Mouse (Mus musculus): ENCODE results near the gene Rexo4. TPM values are rescaled to one million over a fixed set of nuclear protein-coding genes. Genes with fewer than 3 reads are reported as not detected.
A peak's percentile ranks its signal among the peaks of the same experiment; 100 is the strongest.

Gene Rexo4
- polyA plus RNA-seq, 1 experiment from 2014 or later, result 45.2 TPM

DNA sequence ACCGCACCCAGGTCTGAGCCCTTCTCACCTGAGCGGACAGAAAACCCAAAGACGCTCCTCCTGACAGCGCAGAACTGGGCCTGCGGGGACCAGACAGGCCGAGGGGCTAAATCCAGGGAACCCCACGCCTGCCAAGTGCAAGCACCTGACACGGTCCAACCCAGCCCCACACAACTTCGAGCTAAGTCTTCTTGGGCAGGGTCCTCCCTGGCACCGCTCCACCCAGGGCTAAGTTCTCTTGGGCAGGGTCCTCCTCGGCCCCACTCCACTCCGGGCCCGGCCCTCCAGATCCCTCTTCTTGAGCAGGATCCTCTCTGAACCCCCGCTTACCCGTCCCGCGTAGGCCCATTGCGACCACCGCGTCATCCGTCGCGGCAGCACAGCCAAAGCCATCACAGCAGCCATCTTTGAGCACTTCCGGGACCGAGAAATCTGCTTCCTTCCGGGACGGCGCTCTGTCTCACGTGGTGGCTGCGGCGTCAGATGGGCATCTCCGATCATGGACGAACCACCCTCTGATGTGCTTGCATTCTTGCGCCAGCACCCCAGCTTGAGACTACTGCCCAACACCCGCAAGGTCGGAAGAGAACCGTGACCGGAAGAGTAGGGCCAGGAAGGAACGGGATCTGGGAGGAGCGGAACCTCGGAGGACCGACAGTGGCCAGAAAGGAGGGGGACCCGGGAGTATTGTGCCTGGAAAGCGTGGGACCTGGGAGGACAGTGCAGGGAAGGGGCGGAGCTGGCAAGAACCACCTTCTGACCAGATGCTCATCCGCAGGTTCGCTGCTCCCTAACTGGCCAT is 48.1 kb downstream of the Rexo4 start, which contains the start of the genes Surf2 and Surf1:
Gene Surf2, plus strand, starts transcription at position 441 of the 802 bp plus-strand sequence.
Gene Surf1, minus strand, starts transcription at position 604 of the 802 bp plus-strand sequence.
- Histone ChIP-seq H3K27ac (peak within 1 kb of the TSS; percentile 78), H3K4me1 (peaks cover 47% of the 10 kb centered on the region), H3K9ac (peak within 1 kb of the TSS; percentile 70), H3K27me3 (no peaks in the 10 kb centered on the region), H3K4me2 (peak within 1 kb of the TSS; percentile 95), H3K4me3 (peak within 1 kb of the TSS; percentile 68), H3K9me3 (no peaks in the 10 kb centered on the region), H3K36me3 (peaks cover 67% of the 10 kb centered on the region)
- ATAC-seq (ENCODE audit: insufficient number of reproducible peaks, low FRiP score, low TSS enrichment, low read depth), result peak; percentile 40
- WGBS, result 2% methylated on average over 47 of the region's 47 CpGs

DNA sequence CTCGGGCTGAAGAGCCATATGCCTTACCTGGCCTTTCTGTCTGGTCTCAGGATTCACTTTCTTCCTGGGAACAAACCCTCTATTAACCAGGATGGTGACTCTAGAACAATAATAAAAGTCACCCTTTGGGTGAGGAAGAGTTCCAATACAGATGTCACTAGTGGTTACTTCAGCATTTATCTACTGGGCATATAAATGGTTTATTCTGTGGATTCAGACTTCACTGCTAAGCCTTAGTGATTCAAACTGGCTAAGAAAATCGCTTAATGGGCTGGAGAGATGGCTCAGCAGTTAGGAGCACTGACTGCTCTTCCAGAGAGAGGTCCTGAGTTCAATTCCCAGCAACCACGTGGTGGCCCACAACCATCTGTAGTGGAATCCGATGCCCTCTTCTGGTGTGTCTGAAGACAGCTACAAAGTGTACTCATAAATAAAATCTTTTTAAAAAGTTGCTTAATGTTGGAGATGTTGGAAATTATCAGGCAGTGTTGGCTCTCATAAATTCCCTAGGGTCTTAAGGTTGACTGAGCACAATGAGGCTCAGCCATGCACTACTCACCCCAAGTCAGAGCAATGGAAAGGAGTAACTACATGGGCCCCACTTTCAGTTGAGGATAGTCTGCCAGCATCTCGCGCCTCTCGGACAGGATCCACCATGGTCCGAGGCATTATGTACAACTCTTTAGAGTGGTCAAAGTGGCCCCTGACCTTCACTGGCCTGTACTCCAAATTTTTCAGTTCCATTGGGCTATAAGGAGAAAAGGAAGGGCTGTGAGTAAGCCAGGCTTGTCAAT is 49.8 kb downstream of the Rexo4 start:
- H3K9me3 ChIP-seq, result no peaks in the 10 kb centered on the region
- H3K4me1 ChIP-seq, result peaks cover 48% of the 10 kb centered on the region
- H3K27me3 ChIP-seq, result no peaks in the 10 kb centered on the region
- H3K27ac ChIP-seq, result 0 out of 2 replicates have a peak overlapping the region, but pooled peaks have one; percentile 0
- ATAC-seq (ENCODE audit: insufficient number of reproducible peaks, low FRiP score, low TSS enrichment, low read depth), result no peak
- peaks cover 49% of the 10 kb centered on the region for H3K36me3 ChIP-seq
- H3K4me2 ChIP-seq, result no peak overlapping the region
- WGBS, result 59% methylated on average over 8 of the region's 8 CpGs
- H3K4me3 ChIP-seq, result peak overlapping the region; percentile 8; the same call in 1 of the 2 replicates
- H3K9ac ChIP-seq, result no peak overlapping the region

DNA sequence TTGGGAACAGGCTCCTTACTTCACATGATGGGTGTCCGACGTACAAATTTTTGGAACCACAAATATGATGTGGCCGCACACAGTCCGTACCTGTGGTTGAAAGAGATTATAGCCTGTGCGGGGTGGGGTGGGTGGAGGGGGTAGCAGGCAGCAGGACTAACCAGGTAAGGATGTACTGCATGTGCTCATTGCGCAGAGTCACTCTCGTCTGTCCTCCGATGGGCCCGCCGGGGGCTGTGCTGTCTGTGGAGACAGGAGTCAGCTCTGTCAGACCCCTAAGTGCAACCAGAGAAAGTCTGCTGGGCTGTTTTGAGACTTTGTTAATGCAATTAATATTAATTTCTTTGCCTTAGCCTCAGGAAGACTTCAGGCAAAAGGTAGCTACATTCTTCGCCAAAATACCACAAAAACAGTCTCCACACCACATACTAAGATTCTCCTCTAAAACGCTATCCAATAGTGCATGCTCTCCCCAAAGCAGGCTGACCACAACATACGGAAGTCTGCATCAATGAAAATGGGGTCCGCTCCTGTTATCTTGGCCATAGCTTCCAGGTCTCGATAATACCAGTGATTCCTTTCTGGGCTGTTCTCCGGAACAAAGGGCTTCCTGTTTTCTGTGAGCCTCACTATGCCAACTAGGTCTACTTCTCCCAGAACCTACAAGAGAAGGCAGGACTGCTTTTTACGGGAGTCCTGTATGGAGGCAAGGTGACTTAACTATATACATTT is 50.6 kb downstream of the Rexo4 start:
- Histone ChIP-seq H3K4me1 (peaks cover 56% of the 10 kb centered on the region), H3K9ac (no peak overlapping the region), H3K27me3 (no peaks in the 10 kb centered on the region), H3K9me3 (no peaks in the 10 kb centered on the region), H3K4me2 (no peak overlapping the region), H3K27ac (no peak overlapping the region), H3K36me3 (peaks cover 42% of the 10 kb centered on the region), H3K4me3 (no peak overlapping the region)
- ATAC-seq (ENCODE audit: insufficient number of reproducible peaks, low FRiP score, low TSS enrichment, low read depth), result no peak
- 78% methylated on average over 17 of the region's 17 CpGs for WGBS

DNA sequence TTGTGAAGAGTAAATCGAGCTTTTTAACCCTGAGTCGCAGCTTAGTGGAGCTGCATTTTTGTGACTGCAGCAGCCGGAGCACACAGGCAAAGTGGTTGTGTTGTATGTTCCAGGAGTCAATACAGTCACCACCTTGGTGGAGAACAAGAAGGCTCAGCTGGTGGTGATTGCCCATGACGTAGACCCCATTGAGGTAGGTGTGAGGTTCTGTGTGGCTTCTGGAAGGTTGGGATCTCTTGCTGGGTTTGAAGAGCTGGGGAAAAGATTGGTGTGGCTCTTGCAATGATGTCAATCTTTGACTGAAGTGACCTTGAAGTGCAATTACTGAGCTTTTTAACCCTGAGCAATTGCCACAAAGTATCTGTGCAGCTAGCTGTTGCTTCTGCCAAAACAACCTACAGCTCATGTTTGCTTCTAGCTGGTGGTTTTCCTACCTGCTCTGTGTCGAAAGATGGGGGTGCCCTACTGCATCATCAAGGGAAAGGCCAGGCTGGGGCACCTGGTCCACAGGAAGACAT is 51.9 kb downstream of the Rexo4 start:
- no peaks in the 10 kb centered on the region for H3K27me3 ChIP-seq
- H3K4me2 ChIP-seq, result peak overlapping the region; percentile 82
- H3K9me3 ChIP-seq, result no peaks in the 10 kb centered on the region
- H3K9ac ChIP-seq, result peak overlapping the region; percentile 8; the same call in 1 of the 2 replicates
- H3K36me3 ChIP-seq, result peaks cover 48% of the 10 kb centered on the region
- 64% methylated on average over 5 of the region's 5 CpGs for WGBS
- no peak for ATAC-seq (ENCODE audit: insufficient number of reproducible peaks, low FRiP score, low TSS enrichment, low read depth)
- H3K27ac ChIP-seq, result no peak overlapping the region
- peak overlapping the region; percentile 77 for H3K4me3 ChIP-seq
- H3K4me1 ChIP-seq, result peaks cover 49% of the 10 kb centered on the region

DNA sequence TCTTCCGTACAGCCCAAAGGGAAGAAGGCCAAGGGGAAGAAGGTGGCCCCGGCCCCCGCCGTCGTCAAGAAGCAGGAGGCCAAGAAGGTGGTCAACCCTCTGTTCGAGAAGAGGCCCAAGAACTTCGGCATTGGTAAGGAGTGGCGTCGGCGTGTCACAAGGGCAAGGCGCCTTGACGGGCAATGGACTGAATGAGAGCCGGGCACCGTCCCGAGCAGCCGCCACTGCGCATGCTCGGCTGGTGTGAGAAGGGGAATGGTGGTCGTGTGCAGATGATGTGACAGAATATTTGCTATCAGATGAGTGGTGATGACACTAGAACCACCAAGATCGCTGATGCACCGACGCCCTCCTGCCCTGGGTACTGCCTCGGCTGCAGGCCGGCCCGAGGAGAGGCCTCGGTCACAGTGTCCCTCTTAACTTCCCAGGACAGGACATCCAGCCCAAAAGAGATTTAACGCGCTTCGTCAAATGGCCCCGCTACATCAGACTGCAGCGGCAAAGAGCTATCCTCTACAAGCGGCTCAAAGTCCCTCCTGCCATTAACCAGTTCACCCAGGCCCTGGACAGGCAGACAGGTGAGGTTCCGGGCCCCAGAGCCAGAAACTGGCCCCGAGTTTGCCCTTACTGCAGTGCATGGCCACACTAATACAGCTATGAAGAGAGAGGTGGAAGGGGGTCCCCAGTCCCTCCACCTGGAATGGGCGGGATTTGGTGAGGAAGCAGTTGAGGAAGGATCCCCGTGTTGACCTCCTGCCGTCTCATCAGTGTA is 53.0 kb downstream of the Rexo4 start:
- Histone ChIP-seq H3K9ac (peak overlapping the region; percentile 91), H3K27ac (peak overlapping the region; percentile 95), H3K4me3 (peak overlapping the region; percentile 77), H3K9me3 (no peaks in the 10 kb centered on the region), H3K27me3 (no peaks in the 10 kb centered on the region), H3K36me3 (peaks cover 59% of the 10 kb centered on the region), H3K4me1 (peaks cover 41% of the 10 kb centered on the region), H3K4me2 (peak overlapping the region; percentile 82)
- ATAC-seq (ENCODE audit: insufficient number of reproducible peaks, low FRiP score, low TSS enrichment, low read depth), result peak; percentile 15; the same call in 1 of the 2 replicates
- WGBS, result 0% methylated on average over 37 of the region's 37 CpGs

DNA sequence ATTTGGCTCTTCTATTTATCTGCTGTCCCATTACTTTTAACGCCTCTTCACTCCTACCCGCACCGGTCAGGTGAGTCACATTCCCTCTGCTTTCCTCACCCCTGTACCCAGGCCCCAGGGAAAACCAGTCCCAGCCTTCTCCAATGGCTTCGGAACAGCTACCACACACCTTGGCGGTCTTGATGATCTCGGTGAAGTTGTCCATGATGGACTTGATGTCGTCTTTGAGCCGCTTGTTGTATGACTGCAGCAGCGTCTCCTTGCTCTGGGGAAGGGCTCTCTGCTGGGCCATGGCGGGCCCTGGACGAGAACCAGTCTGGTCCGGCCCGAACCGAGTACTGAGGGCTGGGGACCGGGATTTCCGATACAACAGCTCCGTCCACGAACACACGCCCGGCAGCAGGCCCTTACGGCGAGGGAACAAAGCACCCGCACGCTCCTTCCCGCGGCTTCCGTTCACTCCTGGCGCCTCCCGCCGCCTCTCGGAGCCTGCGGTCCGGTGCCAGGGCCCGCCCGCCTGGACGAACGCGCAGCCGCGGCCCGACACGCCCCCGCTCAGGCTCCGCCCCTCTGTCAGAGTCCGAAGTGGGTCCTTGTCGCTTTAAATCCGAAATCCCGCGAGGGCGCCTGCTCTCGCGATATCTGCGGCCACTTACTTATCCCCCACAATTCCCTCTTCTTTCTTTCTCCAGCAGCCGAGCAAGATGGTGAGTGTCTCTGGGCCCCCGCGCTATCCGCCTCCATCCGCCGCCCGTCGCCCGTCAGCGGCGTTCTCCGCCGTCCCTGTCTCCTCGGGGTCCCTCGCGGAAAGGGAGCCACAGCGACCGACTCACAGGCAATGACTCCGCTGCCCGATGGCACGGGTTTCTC is 53.8 kb downstream of the Rexo4 start, which contains the start of the genes Med22 and Rpl7a:
Gene Med22, minus strand, starts transcription at position 554 of the 870 bp plus-strand sequence.
Gene Rpl7a, plus strand, starts transcription at position 641 of the 870 bp plus-strand sequence.
- Histone ChIP-seq H3K36me3 (peaks cover 67% of the 10 kb centered on the region), H3K4me1 (peaks cover 35% of the 10 kb centered on the region)

DNA sequence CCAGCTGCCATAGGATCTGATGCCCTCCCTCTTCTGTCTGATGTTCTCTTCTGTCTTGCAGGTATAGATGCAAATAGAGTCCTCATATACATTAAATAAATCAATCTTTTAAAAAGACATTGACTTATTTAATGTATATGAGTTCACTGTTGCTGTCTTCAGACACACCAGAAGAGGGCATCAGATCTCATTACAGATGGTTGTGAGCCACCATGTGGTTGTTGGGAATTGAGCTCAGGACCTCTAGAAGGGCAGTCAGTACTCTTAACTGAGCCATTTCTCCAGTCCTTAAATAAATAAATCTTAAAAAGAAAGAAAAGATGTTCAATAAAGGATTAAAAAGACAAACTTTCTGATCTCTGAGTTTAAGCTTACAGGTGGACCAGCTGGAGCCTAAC is 54.8 kb downstream of the Rexo4 start:
- H3K27ac ChIP-seq, result peak overlapping the region; percentile 95; the same call in 1 of the 2 replicates
- H3K27me3 ChIP-seq, result no peaks in the 10 kb centered on the region
- H3K36me3 ChIP-seq, result peaks cover 69% of the 10 kb centered on the region

More for the DNA sequence above, 53.8 kb downstream of the Rexo4 start, which contains the start of the genes Med22 and Rpl7a:
- H3K4me2 ChIP-seq, result peak within 1 kb of the TSS; percentile 82
- WGBS, result under 1% methylated on average over 71 of the region's 74 CpGs
- H3K9ac ChIP-seq, result peak within 1 kb of the TSS; percentile 91
- no peaks in the 10 kb centered on the region for H3K27me3 ChIP-seq
- H3K27ac ChIP-seq, result peak within 1 kb of the TSS; percentile 95
- peak within 1 kb of the TSS; percentile 77 for H3K4me3 ChIP-seq
- peak; percentile 93 for ATAC-seq (ENCODE audit: insufficient number of reproducible peaks, low FRiP score, low TSS enrichment, low read depth)
- H3K9me3 ChIP-seq, result no peaks in the 10 kb centered on the region

DNA sequence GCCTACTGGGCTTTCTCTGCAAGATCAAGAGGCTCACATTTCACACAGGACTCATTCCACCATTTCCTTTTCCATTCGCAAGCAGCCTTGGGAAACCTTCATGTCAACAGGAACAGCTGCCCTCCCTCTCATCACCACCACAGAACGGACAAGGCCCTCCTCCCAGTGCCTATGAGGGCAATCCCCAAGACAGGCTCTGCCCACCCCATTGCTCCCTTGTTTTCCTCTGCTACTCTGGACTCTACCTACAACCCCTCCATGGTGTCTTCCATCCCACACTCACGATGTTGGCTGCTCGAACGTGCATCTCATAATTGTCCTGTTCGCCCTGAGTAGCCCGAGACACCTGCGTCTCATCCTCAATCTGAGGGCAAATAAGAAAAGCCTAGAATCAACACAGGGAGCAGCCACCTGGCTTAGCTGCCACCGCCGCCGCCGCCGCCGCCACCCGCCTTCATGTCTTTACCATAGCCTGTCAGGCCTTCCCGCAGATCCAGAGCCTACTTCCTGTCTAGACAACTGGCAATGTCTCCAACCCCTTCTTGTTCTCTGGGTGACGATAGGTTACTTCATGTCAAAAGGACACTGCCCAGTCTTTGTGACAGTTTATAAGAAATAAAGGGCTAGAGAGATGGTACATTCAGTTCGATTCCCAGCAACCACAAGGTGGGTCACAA is 55.3 kb downstream of the Rexo4 start:
- Histone ChIP-seq H3K4me3 (peak overlapping the region; percentile 77), H3K27me3 (no peaks in the 10 kb centered on the region), H3K9ac (peak overlapping the region; percentile 55; the same call in 1 of the 2 replicates), H3K36me3 (peaks cover 67% of the 10 kb centered on the region), H3K27ac (no peak overlapping the region), H3K9me3 (no peaks in the 10 kb centered on the region), H3K4me2 (peak overlapping the region; percentile 50), H3K4me1 (peaks cover 29% of the 10 kb centered on the region)
- ATAC-seq (ENCODE audit: insufficient number of reproducible peaks, low FRiP score, low TSS enrichment, low read depth), result no peak
- 84% methylated on average over 18 of the region's 18 CpGs for WGBS

More for the DNA sequence above, 54.8 kb downstream of the Rexo4 start:
- H3K4me1 ChIP-seq, result peaks cover 27% of the 10 kb centered on the region
- no peak for ATAC-seq (ENCODE audit: insufficient number of reproducible peaks, low FRiP score, low TSS enrichment, low read depth)
- peak overlapping the region; percentile 55 for H3K9ac ChIP-seq
- peak overlapping the region; percentile 50 for H3K4me2 ChIP-seq
- H3K9me3 ChIP-seq, result no peaks in the 10 kb centered on the region
- peak overlapping the region; percentile 77 for H3K4me3 ChIP-seq

DNA sequence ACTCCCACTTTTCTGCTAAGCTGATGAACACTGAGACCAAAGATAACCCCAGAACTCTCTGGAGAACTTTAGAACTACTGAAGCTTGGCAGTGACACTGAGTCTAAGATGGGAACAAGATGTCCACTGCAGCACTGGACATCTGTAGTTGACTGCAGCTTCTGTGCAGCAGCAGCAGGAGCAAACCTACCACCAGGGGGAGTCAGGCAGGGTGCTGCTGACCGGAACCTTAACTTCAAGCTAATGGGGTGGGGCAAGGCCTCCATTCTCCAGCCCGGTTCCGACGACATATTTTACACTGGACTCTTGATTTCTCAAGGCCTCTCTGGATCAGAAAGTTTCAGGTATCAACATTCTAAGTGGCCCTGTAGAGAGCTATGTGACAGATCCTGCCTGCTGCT is 57.1 kb downstream of the Rexo4 start:
- Histone ChIP-seq H3K4me1 (peaks cover 34% of the 10 kb centered on the region), H3K27ac (no peak overlapping the region), H3K9me3 (no peaks in the 10 kb centered on the region), H3K4me2 (no peak overlapping the region), H3K36me3 (peaks cover 49% of the 10 kb centered on the region), H3K9ac (no peak overlapping the region), H3K27me3 (no peaks in the 10 kb centered on the region), H3K4me3 (no peak overlapping the region)
- WGBS, result 62% methylated on average over 4 of the region's 4 CpGs
- ATAC-seq (ENCODE audit: insufficient number of reproducible peaks, low FRiP score, low TSS enrichment, low read depth), result no peak
